Mouse (Mus musculus) large intestine, adult 2 months (tissue): Measurements from ENCODE around the gene Gm21985. TPM values are rescaled to one million over a fixed set of nuclear protein-coding genes. Genes with fewer than 3 reads are reported as not detected.
"Not testable (repeated sequence)": the region's sequence is repeated elsewhere in the genome, so short reads cannot be mapped to it uniquely, and the experiment has no call there.

Experiments used
- DNase-seq: peaks from one replicate; pipeline ENCODE4 v3.0.0-alpha.2; 2012; ENCODE audit warnings: low read depth, low spot score
- WGBS: fragments of 180-500 bp; shearing (Covaris S2); methylation state at CpG from one replicate; pipeline ENCODE4 v1.1.7; 2018; 5-methylcytosine and 5-hydroxymethylcytosine counted together
- polyA plus RNA-seq: library from polyadenylated mRNA; depleted of rRNA; stranded (reverse); fragments of >200 nt; gene quantifications from 2 replicates; pipeline ENCODE4 v1.2.3, GENCODE M21; 2012

Gene Gm21985
- polyA plus RNA-seq, 1 experiment, result 0.02 TPM

DNA sequence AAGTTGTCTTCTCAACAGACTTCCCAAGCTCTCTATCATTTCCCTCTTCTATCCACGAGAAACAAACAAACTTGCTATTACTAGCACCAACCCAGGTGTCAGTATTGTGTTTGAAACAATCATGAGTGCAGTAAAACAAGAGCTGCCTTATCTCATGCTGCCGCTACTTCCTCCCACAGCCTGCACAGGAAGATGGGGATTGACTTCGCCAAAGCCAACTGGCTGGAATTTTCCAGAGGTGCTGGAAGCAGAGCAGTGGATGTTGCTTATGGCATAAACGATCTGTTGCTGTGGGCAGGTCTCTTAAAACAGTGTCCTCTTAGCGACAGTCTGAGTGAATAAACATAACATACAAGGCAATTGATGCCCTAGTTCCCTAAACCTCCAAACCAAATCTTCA lies 108.5 kb downstream of the Gm21985 start:
- 25% methylated on average over 5 of the region's 5 CpGs for WGBS

DNA sequence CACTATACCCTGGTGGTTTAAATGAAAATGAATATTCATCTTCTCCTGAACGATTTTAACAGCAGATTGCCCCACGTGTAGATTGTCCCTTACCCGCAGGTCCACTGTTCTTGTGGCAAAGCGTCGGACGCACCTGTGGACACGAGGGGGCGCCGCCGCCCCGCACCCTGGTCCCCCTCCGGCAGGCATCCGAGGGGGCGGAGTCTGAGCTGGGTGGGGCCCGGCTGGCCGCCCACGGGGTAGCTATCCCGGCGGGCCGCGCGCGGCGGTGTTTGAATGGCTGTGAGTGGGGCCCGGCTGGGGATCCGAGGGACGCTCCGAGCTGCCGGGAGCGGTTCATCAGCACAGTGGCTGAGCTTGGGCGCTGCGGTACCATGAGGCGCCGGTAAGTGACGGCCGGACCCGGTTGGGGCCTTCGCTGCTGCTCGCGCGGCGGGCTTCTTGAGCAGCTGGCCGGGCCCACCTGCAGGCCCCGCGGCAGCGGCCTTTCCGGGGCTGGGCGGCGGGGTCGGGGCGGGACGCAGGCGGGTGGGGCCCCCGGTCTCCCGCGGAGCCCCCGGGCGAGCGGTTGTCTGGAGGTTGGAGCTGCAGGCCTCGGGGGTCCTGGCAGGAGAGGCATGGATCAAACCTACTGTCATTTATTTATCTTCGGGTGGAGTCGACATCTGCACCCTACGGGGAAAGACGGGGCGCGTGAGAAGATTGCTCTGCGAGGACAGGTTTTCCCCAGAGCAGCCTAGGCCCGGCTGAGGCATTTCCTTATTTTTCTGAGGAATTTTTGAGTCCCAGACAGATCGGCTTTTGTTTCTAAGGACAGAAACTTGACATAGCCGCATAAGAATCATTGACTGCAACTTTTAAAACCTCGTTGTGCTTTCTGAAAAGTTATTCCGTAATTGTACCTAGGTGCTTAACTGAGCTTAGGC lies 113.1 kb downstream of the Gm21985 start, which contains the start of gene Katnbl1:
Gene Katnbl1, plus strand, starts transcription at position 239 of the 926 bp plus-strand sequence.
- under 1% methylated on average over 72 of the region's 72 CpGs for WGBS

More for the DNA sequence above, 108.5 kb downstream of the Gm21985 start:
- DNase-seq, result no peak

GRCm38 (mm10) chr2:112380131-112380530 lies 114.0 kb downstream of the Gm21985 start:
- WGBS, result 9% methylated on average over 8 of the region's 8 CpGs
- DNase-seq, result no peak

More for the DNA sequence above, 113.1 kb downstream of the Gm21985 start, which contains the start of gene Katnbl1:
- peak; percentile 75 for DNase-seq

- WGBS, result 90% methylated on average over 1 of the region's 1 CpGs
- no peak for DNase-seq
Measured at GRCm38 (mm10) chr2:112381219-112381618, 115.1 kb downstream of the Gm21985 start.

DNA sequence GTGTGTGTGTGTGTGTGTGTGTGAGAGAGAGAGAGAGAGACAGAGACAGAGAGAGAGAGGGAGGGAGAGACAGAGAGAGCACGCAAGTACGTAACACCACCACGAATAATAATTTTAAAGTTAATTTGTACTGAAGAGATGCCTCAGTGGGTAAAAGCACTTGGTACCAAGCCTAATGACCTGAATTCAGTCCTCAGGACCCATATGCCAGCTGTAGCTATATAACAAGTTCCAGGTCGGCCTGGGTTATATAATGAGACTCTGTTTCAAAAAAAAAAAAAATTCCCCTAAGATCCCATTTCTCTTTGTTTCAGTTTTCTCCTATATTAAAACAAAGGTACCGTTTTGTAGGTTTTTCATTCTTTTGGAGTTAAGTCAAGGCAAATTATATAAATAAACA lies 124.7 kb downstream of the Gm21985 start:
- DNase-seq, result no peak
- WGBS, result 84% methylated on average over 5 of the region's 5 CpGs

GRCm38 (mm10) chr2:112391346-112392000 lies 125.4 kb downstream of the Gm21985 start:
- no peak for DNase-seq
- 85% methylated on average over 4 of the region's 4 CpGs for WGBS

- WGBS, result 83% methylated on average over 1 of the region's 1 CpGs
- DNase-seq, result no peak
Measured at GRCm38 (mm10) chr2:112392689-112393088, 126.6 kb downstream of the Gm21985 start.

DNA sequence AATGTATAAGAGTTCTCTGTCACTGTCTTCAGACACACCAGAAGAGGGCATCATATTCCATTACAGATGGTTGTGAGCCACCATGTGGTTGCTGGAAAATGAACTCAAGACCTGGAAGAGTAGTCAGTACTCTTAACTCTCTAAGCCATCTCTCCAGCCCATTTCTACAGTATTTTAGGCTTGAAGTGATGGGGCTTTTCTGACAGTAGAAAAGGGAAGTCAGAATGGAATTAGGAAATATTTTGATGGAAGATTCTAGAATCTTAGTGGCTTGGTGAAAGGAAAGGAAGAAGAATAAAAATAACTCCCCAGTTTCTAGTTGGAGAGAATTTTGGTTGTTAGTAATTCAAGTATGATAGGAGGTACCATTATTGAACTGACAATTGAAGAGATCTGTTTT lies 127.8 kb downstream of the Gm21985 start:
- DNase-seq, result no peak

DNA sequence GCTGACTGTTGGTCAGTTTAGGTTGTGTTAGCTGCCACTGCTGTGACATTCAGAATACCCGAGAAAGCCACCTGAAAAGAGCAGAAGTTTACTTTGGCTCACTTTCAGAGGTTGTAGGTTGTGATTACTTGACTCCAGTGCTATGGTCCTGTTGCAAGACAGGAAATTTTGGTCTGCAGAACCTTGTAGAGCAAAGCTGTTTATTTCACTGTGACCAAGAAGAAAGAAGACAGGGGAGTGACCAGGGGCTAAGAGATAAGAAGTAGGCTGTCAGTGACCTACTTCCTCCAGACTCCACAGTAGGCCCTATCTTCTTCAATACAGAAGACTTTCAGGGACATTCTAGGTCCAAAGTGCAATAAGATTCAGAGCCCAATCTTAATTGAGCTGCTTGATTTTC lies 130.5 kb downstream of the Gm21985 start:
- 16% methylated on average over 1 of the region's 1 CpGs for WGBS

DNA sequence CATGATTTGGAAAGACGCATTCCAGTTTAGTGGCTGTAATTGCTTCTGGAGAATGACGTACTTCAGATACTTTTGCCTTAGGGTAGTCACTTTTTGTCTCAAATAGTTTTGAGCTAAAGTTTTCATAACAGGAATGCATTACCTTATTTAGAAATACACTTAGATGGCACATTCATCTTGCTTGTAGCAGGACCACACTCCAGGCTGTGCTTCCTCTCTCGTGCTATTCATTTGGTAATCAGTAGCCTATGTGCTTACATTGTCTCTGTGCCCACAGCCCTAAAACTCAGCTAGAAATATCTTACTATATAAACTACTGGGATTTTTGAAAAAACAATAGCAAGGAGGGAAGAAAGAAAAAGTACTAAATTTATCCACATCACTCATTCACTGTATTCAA lies 140.9 kb downstream of the Gm21985 start:
- 80% methylated on average over 3 of the region's 3 CpGs for WGBS
- DNase-seq, result no peak

More for the DNA sequence above, 130.5 kb downstream of the Gm21985 start:
- no peak for DNase-seq

GRCm38 (mm10) chr2:112425308-112425707 lies 159.2 kb downstream of the Gm21985 start:
- 79% methylated on average over 3 of the region's 3 CpGs for WGBS
- no peak for DNase-seq

GRCm38 (mm10) chr2:112428534-112428933 lies 162.4 kb downstream of the Gm21985 start:
- WGBS, result 92% methylated on average over 3 of the region's 3 CpGs

DNA sequence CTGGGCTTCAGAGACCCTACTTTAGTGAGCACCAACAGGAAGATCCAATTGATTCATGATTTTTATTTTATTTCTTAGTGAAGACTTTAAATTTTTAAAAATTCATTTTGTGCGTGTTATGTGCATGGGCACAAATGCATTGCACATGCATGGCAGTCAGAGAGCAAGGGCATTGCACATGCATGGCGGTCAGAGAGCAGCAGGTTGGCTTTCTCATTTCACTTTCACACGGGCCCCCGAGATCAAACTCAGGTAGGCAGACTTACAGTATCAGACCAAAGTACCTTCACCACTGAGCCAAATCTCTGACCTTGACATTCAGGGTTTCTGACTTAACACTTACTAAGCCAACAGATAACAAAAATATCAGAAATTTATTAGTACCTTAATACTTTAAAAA lies 163.6 kb downstream of the Gm21985 start:
- DNase-seq, result no peak
- WGBS, result 81% methylated on average over 4 of the region's 4 CpGs

More at GRCm38 (mm10) chr2:112428534-112428933, 162.4 kb downstream of the Gm21985 start:
- DNase-seq, result not testable (repeated sequence)

- DNase-seq, result no peak
- WGBS, result 40% methylated on average over 5 of the region's 5 CpGs
Measured at GRCm38 (mm10) chr2:112430403-112430802, 164.3 kb downstream of the Gm21985 start.

DNA sequence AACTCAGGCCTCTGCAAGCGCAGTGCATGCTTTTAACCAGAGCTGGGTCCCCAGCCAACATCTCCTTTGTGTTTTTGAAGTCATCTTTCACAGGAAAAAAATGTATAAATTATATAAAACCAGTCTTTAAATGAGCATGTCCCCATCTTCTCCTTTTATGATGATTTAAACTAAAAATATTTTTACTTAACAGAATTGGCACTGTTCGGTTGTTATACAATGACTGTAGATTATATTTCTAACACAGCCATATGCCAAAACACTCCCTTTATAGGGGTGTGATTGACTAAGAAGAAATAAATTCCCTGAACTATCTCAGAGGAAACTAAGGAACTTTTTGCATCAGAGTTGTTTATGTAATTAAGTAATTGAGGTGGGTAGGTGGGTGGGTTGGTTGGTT lies 166.4 kb downstream of the Gm21985 start:
- 84% methylated on average over 2 of the region's 2 CpGs for WGBS
- no peak for DNase-seq

GRCm38 (mm10) chr2:112433359-112433758 lies 167.2 kb downstream of the Gm21985 start:
- DNase-seq, result no peak
- WGBS, result 37% methylated on average over 2 of the region's 2 CpGs

GRCm38 (mm10) chr2:112436292-112436691 lies 170.2 kb downstream of the Gm21985 start:
- WGBS, result 74% methylated on average over 4 of the region's 4 CpGs
- DNase-seq, result no peak

- WGBS, result 79% methylated on average over 2 of the region's 2 CpGs
- DNase-seq, result no peak
Measured at GRCm38 (mm10) chr2:112437589-112437988, 171.5 kb downstream of the Gm21985 start.

DNA sequence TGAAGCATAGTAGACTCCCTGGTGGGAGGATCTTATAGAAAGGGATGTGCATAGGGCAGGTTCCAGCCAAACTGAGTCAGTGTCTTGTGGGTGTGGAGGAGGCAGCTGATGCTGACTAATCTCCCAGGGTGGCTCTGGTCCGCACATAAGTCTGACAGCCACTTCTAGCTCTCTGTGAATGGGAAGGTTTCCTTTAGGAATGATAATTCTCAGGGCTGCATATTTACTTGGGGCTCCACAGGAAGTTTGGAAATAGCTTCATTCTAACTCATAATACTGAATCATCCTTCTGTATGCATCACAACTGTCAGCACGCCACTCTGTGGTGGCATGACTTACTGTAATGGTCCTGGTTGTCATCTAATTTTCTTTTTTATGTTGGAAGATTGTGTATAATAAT lies 177.4 kb downstream of the Gm21985 start:
- DNase-seq, result no peak
- WGBS, result 57% methylated on average over 2 of the region's 2 CpGs

- no peak for DNase-seq
Measured at GRCm38 (mm10) chr2:112445511-112445910, 179.4 kb downstream of the Gm21985 start.

GRCm38 (mm10) chr2:112448046-112448445 lies 181.9 kb downstream of the Gm21985 start:
- 62% methylated on average over 4 of the region's 4 CpGs for WGBS
- not testable (repeated sequence) for DNase-seq
